Mouse (Mus musculus): Measurements from ENCODE around the gene Krt28. TPM values are rescaled to one million over a fixed set of nuclear protein-coding genes. Genes with fewer than 3 reads are reported as not detected.
A peak's percentile ranks its signal among the peaks of the same experiment; 100 is the strongest.

The Krt28 gene
- total RNA-seq (2021), result not detected
- long read RNA-seq, experiment 1, result 0 reads
- long read RNA-seq, experiment 2, partial matches to known transcripts, result 0 of 1 reads
- long read RNA-seq, experiment 2, other reads (novel, unspliced or antisense), result 1 of 1 reads

DNA sequence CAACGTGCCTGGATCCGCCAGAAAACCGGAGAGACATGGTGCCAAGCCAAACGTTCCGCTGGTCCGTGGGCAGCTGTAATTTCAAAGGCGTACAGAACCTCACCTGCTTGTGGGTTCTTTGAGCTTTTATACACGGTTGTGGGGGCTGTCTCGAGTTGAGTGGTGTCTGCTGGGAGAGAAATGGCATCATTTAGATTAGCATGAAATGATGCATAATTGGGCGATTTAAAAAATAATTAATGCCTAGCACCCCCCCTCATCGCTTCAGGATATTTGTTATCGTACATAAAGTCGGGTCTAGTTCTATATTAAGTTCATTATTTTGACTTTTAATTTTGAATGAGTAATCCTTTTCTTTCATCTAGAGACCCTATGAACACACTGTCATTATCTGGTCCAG, at the start of gene Krt28:
Gene Krt28, minus strand, starts transcription at position 101 of the 400 bp plus-strand sequence.
- no peak for DNase-seq
- intact Hi-C loops (cut with DNase I), result no loop called here

DNA sequence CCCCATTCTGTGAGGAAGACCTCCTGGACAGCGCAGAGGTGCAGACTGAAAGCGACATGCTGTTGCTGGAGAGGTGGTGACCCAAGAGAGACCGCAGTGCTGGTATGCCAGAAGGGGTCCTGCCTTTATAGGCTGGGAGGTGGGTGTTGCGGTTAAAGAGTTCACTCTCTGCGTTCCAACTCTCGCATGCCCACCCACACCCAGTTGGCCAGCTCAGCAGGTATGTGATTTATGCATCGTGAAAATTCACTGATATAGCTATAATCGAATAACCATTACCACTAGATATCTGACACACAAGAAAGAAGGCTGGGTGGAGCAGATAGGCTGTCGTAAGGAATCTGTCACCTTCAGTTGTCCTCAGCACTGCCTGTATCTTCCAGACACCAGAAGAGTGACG, 47.5 kb upstream of the Krt28 start, which contains the start of gene Krt12:
Gene Krt12, minus strand, starts transcription at position 101 of the 400 bp plus-strand sequence.
- intact Hi-C loops (cut with DNase I), result no loop called here
- no peak for DNase-seq

DNA sequence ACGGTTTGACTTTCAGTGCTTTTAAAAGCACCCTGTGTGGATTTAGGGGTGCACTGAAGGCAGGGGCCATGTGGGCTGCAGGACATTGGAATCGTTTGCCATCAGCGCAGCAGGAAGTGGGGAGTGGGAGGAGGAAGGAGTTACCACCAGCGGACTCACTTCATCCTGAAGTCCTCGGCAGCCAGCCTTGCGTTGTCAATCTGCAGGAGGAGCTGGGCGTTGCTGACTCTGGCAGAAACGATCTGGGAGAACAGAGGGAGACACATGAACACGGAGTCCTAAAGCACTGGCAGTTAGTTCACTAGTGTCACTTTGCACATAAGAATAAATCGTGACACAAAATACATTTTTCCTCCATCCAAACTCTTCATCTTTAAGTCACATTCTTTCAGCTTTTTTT, 45.9 kb upstream of the Krt28 start:
- DNase-seq, result no peak
- intact Hi-C loops (cut with DNase I), result no loop called here

DNA sequence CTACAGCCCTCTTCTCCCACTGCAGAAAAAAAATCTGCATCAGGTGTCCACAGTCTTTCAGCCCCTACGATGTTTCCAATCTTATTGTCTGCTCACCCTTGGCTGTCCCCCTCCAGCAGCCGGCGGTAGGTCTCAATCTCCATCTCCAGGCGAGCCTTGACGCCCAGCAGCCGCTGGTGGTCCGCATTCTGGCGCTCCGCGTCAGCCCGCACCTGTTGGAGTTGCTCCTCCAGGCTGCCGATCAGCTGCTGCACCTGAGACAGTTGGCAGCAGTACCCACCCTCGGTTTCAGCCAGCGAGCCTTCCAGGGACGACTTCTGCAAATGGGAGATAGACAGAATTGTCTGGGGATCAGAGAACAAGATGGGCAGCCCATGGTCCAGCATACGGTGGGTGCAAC, 43.1 kb upstream of the Krt28 start:
- no peak for DNase-seq
- intact Hi-C loops (cut with DNase I), result no loop called here

DNA sequence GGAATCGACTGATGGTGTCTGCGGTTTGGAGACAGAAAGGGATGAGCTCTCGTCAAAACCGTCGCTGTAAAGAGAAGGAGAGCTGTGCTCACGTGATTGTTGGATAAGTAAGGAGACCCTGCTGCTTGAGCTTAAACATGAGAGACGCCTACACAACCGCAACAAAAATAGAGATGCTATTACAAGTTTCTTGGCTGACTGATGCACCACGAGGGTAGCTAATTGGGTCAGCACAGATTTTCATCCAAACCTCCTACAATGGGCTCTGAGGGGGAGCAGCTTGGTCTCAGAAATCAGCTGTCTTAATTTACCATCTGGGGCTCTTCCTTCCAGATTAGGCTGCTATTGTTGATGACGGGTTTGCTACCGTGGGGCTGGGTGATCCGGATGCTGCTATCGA, 42.2 kb upstream of the Krt28 start:
- intact Hi-C loops (cut with DNase I), result no loop called here
- DNase-seq, result no peak

DNA sequence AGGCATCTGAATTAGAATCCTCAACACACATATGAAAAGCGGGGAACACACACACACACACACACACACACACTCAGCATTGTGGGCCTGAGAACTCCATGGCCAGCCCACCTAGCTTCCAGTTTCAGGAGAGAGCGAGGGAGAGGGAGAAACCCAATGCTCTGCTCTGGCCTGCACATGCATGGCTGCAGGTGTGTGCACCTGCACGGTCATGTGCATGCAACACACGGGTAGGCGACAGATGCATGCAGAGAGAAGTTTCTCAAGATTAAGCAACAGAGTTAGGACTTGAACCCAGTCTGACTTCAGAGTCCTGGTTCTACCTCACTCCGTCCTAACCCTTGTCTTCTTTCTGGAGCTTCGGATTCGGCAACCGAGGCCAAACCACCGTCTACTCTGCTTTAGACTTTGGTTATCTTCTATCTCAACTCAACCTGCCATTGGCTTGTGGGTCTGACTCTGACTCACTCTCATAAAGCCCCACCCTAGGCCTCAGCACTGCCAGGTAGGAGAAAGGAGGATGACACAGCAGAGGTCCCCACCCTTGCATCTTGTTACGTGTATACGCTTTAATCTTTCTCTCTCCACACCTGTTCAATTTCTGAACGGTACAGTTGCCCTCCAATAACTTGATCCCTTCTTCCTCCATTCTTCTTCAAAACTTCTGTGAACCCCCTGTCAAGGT, 39.9 kb upstream of the Krt28 start:
- DNase-seq, result no peak
- intact Hi-C loops (cut with DNase I), result no loop called here

DNA sequence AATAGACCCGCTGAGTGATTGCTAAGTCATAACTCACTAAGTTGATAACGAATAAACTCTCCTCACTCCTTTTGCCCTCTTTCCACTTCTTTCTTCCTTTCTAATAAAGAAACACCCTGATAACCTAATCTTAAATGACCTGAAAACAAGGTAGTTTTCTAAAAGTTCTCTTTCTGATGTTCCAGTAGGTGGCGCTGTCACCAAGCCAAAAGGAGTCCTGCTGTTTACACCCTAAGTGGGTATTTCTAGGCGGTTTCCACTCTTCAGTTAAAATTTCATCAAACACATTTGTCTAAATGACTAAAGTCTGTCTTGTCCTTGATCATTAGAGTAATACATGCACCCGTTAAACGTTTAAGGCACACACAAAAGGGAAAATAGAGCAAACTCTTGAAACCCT, 38.5 kb upstream of the Krt28 start:
- intact Hi-C loops (cut with DNase I), result loop anchor here (2.0 kb wide), 1 partner anchor 50 kb away; no protein-coding TSS in a partner anchor
- DNase-seq, result peak; percentile 22 to 52

DNA sequence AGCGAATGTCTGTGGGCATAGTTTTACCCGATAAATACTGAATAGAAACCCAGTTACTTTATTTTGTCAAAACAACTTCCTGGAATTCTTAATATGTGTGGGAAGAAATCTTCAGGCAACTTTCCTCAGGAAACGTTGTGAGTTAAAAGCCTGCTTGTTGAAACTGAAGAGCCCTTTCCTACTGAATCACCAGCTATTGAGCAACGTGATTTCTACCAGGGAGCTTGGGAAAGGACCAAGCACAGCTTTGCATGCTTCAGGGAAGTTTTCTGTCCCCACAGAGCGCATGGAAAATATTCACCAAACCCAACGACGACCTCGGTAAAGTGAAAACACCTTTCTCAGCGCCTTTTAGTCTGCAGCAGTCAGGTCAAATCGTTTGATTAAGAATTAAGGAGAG, 31.5 kb upstream of the Krt28 start:
- intact Hi-C loops (cut with DNase I), result no loop called here
- DNase-seq, result no peak

DNA sequence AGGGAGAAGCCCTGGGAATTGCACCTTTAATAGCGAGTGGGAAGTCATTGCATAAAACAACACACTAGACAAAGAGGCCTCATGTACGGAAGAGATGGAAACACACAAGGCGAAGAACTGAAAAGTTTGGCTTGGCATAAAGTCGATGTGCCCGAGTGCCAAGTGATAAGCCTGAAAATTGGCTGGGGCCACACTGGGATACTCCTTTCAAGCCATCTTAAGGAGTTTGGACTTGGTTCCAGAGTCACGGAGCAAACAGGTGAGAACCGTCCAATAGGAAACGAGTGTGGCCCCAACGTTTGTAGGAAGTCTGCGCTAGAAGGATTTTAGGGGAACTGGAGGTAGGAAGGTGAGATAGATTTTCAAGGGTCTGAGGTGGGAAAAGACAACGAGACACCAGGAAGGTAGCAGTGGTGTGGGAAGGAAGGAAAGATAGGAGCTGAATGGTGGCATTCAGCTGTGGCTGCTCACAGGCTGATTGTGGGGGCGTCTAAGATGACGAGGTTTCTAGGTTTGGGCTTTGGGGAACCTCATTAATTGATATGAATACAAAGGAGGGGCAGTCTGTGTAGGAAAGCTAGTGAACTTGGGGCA, 25.4 kb upstream of the Krt28 start:
- intact Hi-C loops (cut with DNase I), result no loop called here
- DNase-seq, result no peak

DNA sequence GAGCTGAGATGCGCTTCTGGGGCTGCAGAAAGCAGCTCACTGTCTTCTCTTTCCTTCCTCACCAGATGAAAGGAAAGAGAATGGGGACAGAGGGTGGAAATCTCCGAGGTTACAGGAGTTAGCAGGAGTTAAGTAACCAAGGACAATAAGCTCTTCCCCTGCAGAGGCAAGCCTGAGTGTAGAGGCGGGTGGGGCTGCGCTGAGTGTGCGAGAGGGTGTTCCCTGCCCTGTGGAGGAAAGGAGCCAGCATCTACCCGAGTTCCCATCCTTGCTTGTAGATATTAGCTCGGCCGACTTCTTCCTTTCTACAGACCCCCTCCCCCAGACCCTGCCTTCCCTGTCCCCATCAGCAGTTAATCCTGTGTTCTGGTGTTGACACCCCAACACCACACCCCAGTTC, 24.1 kb upstream of the Krt28 start:
- intact Hi-C loops (cut with DNase I), result no loop called here
- no peak for DNase-seq

DNA sequence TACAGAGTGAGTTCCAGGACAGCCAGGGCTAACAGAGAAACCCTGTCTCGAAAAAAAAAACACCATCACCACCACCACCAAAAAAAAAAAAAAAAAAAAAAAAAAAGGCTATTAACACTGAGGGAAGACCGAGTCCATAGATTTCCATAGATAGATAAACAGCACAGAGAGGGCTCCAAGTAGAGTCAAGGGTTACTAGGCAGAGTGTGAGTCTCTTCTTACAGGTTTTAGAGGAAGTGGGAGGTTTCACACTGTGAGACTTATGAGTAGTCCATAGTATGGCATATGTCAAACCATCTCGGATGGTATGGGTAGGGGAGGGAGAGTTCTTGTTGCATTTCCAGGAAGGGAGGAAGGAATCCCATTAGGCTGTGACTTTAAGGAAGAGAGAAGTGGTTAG, 23.4 kb upstream of the Krt28 start:
- no peak for DNase-seq
- intact Hi-C loops (cut with DNase I), result no loop called here

DNA sequence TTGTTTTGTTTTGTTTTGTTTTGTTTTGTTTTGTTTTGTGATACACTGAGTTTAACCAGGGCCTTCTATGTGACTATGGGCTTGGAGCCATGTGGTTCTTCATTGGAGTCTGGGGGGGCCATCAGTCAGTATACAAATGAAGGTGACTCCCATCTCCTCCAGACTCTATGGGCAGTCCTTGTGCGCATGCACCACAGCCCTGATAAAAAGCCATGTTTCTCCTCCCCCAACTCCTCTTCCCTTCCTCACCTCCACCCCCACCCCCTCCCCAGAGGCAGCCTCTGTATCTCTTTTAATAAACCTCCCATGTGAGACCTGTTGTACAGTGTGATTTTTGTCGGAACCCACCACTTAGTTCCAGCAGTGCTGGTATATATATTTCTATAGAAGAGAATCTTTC, 22.0 kb upstream of the Krt28 start:
- intact Hi-C loops (cut with DNase I), result no loop called here

DNA sequence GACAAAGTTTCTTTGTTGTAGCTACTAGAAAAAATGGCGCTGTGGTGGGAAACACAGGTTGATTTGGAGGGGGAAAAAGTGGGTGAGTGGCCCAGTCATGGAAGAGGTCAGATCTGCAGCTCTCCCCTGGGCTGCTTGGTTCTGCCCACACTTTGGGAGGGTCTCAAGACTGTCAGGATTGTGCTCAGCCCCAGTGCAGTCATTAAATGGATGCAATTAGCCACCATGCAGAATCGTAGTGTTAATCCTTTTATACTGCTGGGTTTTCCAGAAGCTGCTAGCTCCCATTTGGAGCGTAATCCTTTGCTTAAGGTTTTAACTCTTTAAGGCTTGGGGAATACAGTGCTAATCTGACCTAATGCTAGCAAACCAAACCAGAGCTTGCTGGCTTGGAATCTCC, 21.3 kb upstream of the Krt28 start:
- DNase-seq, result no peak
- intact Hi-C loops (cut with DNase I), result no loop called here

More for the DNA sequence above, 22.0 kb upstream of the Krt28 start:
- no peak for DNase-seq

DNA sequence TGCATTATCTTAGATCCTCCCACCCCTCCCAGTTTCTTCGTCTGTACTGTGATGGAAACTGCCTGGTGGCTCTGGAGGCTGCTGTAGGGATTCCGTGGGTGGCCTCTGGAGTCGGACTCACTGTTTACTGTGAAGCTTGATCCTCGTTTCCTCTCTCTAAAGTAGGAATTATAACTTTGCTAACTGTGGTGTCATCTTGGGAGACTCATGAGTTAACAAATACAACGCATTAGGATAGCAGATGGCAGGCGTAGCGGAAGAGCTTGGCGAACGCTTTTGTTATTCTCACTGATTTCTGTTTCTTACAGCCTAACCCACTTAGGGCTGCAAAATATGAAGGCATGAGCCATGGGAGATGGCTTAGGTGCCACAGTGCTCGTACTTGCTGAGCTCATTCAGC, 17.8 kb upstream of the Krt28 start:
- no peak for DNase-seq
- intact Hi-C loops (cut with DNase I), result no loop called here

DNA sequence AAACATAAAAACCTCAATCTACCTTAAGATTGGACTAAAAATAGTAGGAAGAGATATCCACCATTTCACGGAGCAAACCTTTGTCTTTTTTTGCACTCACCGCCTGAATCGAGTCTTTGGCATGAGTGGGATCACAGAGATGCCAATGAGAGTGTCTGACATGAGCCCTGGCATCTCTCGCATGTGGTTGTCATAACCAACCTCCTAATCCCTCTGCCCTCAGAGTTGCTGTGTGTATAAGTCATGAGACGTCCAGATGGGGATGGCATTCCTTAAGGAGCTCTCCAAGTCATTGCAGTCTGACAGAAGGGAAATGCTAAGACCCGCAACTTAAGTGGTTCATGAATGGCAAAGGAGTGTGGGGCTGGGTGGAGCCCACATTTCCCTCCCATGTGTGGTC, 16.7 kb upstream of the Krt28 start:
- intact Hi-C loops (cut with DNase I), result no loop called here

DNA sequence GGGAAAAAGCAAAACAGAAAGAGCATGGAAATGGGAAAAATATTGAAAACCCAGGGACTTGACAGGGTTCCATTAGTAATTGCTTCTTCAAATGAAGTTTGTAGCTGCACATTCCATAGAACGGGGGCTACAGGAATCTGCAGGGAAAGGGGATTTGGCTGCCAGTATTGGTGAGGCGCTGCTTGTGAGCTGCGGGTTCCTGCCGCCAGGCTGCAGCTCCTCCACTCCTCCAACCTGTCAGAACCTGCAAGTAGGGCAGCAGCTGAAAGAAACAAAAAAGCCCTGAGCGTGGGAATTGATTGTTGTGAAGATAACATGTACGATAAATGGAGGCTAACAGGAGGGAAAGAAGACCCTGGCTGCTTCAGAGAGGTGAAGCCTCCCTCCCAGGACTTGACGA, 16.2 kb upstream of the Krt28 start:
- DNase-seq, result no peak

More for the DNA sequence above, 16.7 kb upstream of the Krt28 start:
- no peak for DNase-seq

DNA sequence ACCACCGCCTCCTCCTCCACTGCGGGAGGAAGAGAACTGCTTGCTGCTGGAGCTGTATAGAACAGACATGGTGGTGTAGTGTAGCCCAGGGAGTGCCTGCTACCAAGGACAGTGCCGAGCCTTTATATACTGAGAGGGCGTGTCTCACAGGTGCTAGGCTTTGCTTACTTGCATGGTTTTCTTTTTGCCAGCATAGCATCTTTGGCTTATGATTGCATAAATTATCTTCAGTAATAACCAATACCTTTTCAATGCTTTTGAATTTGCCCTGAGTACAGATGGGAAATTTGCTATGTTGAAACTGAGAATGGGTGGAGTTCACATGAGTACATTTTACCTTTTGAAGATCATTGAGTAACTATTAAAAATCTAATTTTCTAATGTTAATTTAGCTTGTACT, 14.6 kb upstream of the Krt28 start, which contains the start of gene Krt10:
Gene Krt10, minus strand, starts transcription at position 101 of the 400 bp plus-strand sequence.
- DNase-seq, result no peak
- intact Hi-C loops (cut with DNase I), result loop anchor here (5.0 to 10.0 kb wide), 2 partner anchors 776 to 908 kb away; no protein-coding TSS in a partner anchor

More for the DNA sequence above, 16.2 kb upstream of the Krt28 start:
- intact Hi-C loops (cut with DNase I), result no loop called here

DNA sequence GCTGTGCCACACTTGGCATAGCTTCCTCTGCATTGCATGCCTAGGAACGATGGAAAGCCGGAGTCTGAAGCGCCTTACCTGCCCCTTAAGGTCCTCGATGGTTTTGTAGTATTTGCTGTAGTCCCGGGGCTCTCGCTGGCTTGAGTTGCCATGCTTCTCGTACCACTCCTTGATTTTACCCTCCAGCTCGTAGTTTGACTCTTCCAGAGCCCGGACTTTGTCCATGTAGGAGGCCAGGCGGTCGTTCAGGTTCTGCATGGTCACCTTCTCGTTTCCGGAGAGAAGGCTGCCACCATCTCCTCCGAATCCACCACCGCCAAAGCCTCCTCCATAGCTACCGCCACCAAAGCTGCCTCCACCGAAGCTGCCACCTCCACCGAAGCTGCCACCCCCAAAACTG, 14.0 kb upstream of the Krt28 start:
- no peak for DNase-seq
- intact Hi-C loops (cut with DNase I), result loop anchor here (5.0 to 10.0 kb wide), 2 partner anchors 776 to 909 kb away; no protein-coding TSS in a partner anchor

DNA sequence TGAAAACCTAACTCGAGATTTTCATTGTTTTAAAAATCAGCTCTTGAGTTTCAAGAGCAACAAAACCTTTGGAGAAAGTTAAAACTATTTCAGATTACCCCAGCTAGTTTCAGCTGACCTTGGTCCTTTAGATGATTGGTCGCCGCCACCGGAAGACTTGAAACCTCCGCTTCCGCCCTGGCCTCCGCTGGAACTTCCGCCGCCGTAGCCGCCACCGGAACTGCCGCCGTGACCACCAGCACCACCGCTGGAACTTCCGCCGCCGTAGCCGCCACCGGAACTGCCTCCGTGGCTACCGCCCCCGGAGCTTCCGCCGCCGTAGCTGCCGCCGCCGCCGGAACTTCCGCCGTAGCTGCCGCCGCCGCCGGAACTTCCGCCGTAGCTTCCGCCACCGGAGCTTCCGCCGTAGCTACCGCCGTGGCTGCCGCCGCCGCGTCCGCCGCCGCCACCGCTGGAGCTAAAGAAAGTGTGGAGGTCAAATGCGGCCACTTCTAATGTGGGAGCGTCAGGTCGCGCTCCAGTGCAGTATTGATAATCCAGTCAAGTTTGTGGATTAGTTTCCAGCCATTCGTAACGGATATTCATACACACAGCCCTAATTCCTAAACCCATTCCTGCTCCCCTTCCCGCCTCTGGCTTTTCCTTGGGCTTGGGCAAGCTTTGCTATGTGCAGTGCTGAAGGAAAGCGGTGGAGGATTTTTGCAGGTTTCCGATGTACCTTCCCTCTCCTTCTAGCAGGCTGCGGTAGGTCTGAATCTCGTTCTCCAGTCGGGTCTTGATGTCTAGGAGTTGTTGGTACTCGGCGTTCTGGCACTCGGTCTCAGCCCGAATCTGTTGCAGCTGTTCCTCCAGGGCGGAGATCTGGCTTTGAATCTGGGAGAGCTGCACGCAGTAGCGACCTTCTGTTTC, 11.4 kb upstream of the Krt28 start:
- DNase-seq, result peak; percentile 92 to 93
- intact Hi-C loops (cut with DNase I), result loop anchor here (5.0 to 10.0 kb wide), 2 partner anchors 779 to 911 kb away; no protein-coding TSS in a partner anchor

DNA sequence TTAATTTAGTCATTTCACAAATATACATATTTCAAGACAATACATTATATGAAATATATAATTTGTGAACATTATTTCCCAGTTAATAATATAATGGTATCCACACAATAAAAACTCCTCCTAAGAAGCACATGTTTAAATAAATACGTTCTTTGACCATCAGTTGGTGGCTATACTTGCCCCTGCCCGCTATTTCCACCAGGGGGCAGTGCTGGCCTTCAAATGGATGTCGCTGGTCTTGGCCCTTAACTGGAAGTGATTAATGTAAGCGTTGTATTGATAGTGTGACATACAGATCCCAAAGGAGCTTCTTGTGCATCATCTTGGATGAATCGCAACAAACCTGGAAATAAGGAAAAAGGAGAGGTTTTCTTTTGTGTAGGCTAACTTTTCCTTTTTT, 4.9 kb upstream of the Krt28 start:
- peak; percentile 73 to 82 for DNase-seq
- intact Hi-C loops (cut with DNase I), result loop anchor here (1.0 to 2.0 kb wide), 2 partner anchors 84 to 195 kb away; no protein-coding TSS in a partner anchor
